Mouse (Mus musculus) spleen, postnatal 14 days (tissue): ENCODE data around the gene Igsf3.

Experiments
- DNase-seq, 2 experiments: peaks; one replicate each; pipeline ENCODE4 v3.0.0; 2021 to 2022; ENCODE audit warnings: low spot score in 2 of 2

Igsf3 gene

DNA sequence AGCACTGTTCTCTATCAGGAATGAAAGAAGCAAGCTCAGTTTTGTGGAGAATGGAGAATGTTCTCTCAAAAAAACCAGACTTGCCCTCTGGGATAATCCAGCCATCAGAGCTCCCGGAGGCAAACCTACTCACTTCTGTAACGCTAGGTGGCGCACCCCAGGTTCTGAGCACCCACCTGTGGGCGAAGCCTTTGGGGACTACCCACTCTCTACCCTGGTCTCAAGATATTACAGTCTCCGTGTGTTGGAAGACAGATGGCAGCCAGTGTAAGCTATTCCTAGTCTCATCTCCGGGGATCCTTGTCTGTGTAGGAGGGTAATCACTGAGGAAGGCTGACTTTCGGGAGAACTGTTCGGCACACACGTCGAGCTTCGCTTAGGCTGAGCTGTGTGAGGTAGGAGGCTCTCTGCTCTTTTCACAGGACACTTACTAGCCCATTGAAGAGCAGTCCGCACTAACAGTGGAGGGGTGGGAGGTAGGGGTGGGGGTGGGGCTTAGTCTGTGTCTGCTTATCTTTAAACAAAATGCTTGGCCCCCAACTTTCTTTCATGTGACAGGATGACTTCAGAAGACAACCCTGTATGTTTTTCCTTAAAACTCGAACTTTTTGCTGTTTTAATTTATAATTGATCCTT lies 4.4 kb upstream of the Igsf3 start:
- DNase-seq: peak; percentile 35 to 56

DNA sequence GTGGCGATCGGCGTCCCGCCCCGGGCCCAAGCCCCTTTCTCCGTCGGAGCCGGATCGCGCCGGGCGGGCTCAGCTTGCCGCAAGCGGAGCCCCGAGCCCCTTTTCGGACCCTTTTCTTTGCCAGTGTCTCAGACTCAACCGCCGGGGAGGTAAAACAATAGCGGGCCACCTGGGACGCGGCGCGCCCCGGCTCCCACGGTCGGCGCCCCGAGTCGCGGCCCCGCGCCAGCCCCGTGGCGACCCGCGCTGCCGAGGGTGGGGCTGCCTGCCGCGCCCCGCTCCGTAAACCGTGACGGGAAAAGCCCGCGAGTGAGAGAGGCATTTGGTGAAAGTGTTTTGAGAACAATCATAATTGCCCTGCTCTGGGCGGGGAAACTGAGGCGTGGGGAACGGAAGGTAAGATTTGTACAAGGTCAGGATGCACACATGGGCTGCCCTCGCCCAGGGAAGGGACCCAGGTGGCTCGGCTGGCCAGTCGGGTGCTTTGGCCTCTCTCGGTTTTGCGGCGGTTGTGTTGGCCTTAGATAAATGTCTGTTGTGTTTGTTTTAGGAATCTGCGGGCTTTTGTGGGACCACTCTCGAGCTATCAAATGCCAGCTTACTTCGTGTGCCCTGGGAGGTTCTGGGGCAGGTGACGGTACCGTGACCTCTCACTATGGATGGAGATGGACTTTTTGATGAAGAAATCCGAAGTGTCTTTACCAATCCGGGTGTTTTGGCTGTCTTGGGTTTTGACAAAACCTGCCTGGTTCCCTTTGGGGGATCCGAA lies 557 bp downstream of the Igsf3 start:
- no peak for DNase-seq

- DNase-seq: no peak
Observed at GRCm38 (mm10) chr3:101378102-101378501, 1.2 kb downstream of the Igsf3 start.

DNA sequence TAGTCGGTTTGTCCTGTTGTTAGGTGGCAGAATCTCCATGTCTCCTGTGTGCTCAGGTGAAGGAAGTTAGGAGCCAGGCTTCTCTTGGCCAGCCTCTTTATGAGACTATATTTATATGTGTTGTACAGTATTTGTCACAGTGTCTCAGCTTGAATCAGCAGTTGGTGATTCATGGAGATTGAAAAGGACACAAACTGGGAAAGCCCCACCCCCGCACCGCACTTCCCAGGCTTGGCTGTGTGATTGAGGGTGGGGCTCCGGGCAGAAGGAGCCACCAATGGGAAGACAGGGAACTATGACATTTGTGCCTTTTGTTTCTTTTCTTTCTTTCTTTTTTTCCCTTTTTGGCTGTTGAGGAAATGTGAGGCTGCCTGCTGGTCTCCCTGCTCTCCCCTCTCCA lies 2.9 kb downstream of the Igsf3 start:
- DNase-seq: no peak

DNA sequence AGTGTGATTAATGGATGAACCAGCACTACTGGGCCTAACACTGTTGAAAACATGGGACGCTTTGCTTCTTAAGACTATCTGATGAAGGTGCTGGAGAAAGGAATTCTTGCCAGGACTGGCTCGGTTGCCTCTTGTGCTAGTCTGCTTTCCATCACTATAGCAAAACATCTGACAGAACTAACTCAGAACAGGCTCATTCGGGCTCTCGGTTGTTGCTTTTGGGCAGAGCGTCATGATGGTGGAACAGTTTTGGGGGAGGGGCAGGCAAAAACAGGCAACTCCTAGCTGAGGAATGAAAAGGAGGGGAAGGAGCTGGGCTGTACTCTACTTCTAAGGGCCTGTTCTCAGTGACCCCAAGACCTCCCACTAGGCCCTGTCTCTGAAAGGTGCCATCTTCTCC lies 4.8 kb downstream of the Igsf3 start:
- DNase-seq: no peak

- no peak for DNase-seq
Observed at GRCm38 (mm10) chr3:101382751-101383150, 5.9 kb downstream of the Igsf3 start.

GRCm38 (mm10) chr3:101386430-101387016 lies 9.6 kb downstream of the Igsf3 start:
- no peak for DNase-seq

DNA sequence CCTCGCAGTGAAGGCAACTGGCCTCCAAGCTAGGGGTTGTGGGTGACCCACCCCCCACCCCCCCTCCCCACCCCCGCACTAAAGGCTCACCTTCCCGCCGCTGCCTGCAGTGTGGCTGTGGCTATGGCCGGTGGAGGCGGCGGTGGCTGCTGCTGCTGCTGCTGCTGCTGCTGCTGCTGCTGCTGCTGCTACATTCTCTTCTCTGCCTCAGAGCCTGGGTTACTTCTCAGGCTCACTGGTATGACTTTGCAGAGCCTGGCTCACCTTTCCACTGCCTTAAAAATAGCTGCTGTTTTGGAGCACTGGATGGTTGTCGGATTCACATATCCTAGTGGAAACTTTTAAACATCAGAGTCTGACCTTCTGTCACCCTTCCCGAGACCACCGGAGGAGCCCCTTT lies 11.0 kb downstream of the Igsf3 start:
- no peak for DNase-seq

GRCm38 (mm10) chr3:101389566-101389965 lies 12.7 kb downstream of the Igsf3 start:
- DNase-seq: no peak

GRCm38 (mm10) chr3:101390472-101390871 lies 13.6 kb downstream of the Igsf3 start:
- no peak for DNase-seq

DNA sequence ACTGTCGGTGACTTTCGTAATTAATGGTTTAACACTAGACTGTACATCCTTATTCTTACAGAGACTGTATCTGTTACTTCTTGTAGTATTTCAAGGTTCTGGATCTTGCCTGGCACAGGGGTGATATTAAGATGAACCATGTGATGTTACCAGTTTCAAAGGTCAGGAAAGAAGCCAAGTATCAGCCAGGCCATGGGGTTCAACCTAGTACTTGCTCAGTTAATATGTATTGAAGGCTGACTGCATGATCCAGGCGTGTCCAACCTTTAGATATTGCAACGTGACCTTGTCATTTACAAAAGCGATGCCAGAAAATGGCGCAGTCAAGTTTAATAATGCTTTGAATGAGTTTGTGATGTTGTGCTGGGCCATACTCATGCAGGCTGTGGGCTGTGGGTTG lies 15.1 kb downstream of the Igsf3 start:
- DNase-seq: no peak

- no peak for DNase-seq
Observed at GRCm38 (mm10) chr3:101393103-101393644, 16.3 kb downstream of the Igsf3 start.

DNA sequence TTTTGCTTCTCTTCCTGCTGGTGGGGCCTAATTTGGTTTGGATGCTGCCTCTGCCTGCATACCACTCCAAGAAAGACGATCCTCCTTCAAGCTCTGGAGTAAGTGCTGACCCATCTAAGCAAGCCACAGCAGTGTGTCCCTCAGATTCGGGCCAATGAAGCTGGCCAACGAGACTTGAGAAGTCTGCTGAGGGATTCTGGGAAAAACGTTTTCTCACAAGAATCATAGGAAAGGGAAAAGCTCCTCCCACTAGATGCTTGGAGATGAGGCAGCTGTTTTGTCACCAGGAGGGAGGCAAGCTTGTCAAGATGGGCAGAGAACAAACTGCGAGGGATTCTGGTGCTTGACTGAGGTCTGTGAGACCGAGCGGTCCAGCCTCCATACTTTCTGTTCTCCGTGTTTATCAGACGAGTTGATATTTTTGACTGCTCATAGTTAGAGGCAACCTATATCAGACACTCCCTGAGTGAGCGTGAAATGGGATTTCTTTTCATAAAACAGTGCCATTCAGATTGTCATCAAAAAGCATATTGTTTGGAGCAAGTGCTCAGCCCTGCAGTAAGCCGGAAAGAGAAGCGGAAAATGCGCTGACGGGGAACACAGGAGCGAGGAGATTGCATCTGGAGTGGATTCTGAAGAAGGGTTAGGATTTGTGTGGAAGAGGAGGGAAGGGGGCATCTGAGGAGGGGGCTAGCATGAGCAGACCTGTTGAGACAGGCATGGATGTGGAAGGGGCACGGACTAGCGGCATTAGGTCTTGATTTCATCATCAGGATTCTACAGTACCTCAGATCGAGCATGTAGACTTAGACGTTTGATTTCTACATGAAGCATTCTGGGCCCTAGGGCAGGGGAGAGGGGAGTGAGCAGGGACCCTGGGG lies 17.0 kb downstream of the Igsf3 start:
- no peak for DNase-seq

DNA sequence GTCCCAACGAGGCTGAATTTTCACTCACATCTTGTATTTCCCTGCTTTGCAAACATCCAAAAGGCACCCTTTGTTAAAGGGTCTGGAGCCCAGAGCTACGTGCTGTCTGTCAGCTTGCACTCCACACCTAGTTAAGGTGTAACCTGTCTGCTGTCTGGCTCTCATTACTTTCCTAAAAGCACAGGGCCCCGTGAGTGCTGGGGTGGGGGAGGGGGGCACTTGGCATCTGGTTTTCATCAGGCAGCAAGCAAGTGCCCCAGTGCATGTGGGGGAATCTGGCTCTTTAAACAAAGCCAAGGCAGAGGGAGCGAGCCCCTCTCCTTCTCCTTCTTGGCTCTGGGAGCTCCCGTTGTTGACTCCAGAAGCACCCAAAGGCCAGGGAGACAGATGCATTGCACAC lies 18.5 kb downstream of the Igsf3 start:
- DNase-seq: no peak

- DNase-seq: no peak
Observed at GRCm38 (mm10) chr3:101396061-101396460, 19.2 kb downstream of the Igsf3 start.

DNA sequence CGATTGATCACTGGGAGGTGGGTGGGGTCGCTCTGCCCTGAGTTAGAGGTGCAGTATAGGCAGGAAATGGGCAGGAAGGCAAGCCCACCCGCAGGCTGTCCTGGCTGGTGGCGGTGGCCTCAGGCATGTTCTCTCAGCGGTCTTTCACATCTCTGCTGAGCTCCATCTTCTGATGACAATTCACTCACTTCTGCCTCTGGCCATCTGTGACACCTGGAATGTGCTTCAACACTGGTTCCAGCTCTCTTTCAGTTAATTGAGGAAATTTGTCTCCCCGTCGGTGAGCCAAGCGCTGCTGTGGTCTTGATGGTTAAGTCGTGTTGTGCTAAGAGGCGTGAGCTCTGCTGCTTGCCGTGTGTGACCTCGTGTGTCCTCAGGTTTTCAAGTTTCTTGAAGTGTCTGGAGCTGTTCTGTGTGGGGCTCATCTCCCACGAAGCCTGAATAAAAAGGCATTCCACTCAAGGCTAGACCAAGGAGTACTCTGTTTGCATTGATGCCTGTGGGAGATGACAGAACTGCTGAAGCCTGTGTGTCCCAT lies 19.9 kb downstream of the Igsf3 start:
- DNase-seq: no peak

DNA sequence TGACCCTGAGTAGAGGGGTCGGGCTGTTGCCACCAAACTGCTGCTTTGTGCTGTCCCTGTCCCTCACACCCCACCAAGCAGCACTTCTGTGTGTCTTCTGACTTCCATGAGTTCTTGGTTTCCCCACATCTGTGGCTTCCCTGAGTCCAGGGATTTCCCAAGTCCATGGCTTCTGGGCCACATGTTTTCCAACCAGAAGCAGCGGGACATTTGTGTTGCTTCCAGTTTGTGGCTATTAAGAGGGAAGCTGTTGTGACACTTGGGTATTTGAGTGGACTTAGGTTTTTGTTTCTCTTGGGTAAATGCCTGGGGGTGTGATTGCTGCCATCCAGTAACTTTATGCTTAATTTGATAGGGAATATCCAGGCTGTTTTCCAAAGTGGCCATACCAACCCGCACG lies 20.5 kb downstream of the Igsf3 start:
- DNase-seq: no peak

- DNase-seq: no peak
Observed at GRCm38 (mm10) chr3:101398071-101398786, 21.3 kb downstream of the Igsf3 start.

DNA sequence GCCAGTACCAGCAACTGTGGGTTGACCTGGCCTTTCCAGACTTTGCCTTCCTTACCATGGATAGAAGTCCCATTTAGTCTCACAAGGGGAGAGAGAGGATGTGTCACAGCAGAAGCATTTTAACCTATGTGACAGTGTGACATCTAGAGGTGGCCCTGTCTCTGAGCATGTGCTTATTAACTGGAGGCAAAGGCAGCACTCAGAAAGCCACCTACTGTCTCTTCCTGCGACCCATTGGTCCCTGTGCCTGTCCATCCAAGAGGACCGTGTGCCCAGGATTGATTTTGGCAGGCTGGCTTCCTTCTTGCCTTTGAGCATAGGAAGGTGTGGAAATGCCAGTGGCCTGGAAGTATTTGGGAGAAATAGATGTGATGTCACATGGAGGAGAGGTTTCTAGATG lies 22.0 kb downstream of the Igsf3 start:
- no peak for DNase-seq

DNA sequence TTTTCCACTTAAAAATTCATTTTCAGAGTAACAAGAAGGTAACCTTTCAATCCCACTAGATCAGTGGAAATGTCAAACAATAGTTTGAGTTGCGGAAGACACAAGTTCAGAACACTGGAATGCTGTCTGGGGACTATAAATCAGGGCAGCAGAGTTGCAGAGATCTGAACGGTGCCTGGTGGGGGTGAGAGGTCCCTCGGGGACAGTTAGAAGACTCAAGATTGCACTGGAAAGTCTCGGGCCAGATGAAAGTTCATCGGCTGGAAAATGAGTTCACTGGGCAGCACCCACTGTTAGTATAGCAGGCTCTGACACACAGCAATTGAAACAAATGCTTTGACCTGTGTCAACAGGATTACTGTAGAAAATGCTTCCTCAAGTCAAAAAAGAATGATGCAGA lies 24.6 kb downstream of the Igsf3 start:
- DNase-seq: no peak
